Mouse (Mus musculus) neural tube, embryonic 14.5 days (tissue): ENCODE results near the gene Ampd3. TPM values are rescaled to one million over a fixed set of nuclear protein-coding genes. Genes with fewer than 3 reads are reported as not detected.

Experiments used
- ATAC-seq: fragments of 200-750 bp; cut with Nextera tagmentation; 2 replicates; pipeline ENCODE4 v1.8.0; 2017; ENCODE audit warnings: low read depth, mild to moderate bottlenecking, moderate TSS enrichment, moderate library complexity
- H3K27ac ChIP-seq: fragments of 300-500 bp; sonication (generic); 2 replicates; pipeline ENCODE4 v1.5.1; 2014; ENCODE audit warnings: low read depth, mild to moderate bottlenecking, control low read depth, low read length, moderate library complexity, mixed read lengths
- H3K27me3 ChIP-seq: fragments of 300-500 bp; sonication (generic); 2 replicates; pipeline ENCODE4 v1.6.1; 2014; ENCODE audit warnings: low read length; ENCODE audit not compliant: control insufficient read depth, insufficient read depth
- H3K36me3 ChIP-seq: fragments of 300-500 bp; sonication (generic); 2 replicates; pipeline ENCODE4 v1.6.1; 2014; ENCODE audit warnings: low read length, mixed read lengths; ENCODE audit not compliant: control insufficient read depth, insufficient read depth
- H3K4me1 ChIP-seq: fragments of 300-500 bp; sonication (generic); 2 replicates; pipeline ENCODE4 v1.6.1; 2014; ENCODE audit warnings: low read length; ENCODE audit not compliant: control insufficient read depth, insufficient read depth
- H3K4me2 ChIP-seq: fragments of 300-500 bp; sonication (generic); 2 replicates; pipeline ENCODE4 v1.6.1; 2014; ENCODE audit warnings: mild to moderate bottlenecking, low read depth, low read length, control low read depth
- H3K4me3 ChIP-seq: fragments of 300-500 bp; sonication (generic); 2 replicates; pipeline ENCODE4 v1.5.1; 2014; ENCODE audit warnings: low read depth, low read length, control low read depth, mixed read lengths
- H3K9ac ChIP-seq: fragments of 300-500 bp; sonication (generic); replicated peaks from 2 replicates; pipeline ENCODE4 v1.6.1; 2014; ENCODE audit warnings: low read depth, mild to moderate bottlenecking, control low read depth, low read length, mixed read lengths
- H3K9me3 ChIP-seq: fragments of 300-500 bp; sonication (generic); 2 replicates; pipeline ENCODE4 v1.6.1; 2016; ENCODE audit warnings: low read length; ENCODE audit not compliant: control insufficient read depth
- WGBS: fragments of 180-500 bp; shearing (Covaris S2); extraction: QIAGEN DNeasy Blood & Tissue Kit; methylation state at CpG from one replicate; pipeline ENCODE4 v1.1.7; 2014; 5-methylcytosine and 5-hydroxymethylcytosine counted together
- polyA plus RNA-seq: library from polyadenylated mRNA; unstranded; fragments of >200 nt; fragmentation: Nextera tagmentation; extraction: Ambion mirVana; gene quantifications from 2 replicates; pipeline ENCODE4 v1.2.1, GENCODE M21; 2014

Gene Ampd3
- 9.1 and 10.9 TPM in 2 replicates for polyA plus RNA-seq

GRCm38 (mm10) chr7:110768001-110768400 is at the start of gene Ampd3:
Gene Ampd3, plus strand, starts transcription at chr7:110768206.
- 0 out of 2 replicates have a peak, but pooled peaks have one; percentile 7 for ATAC-seq
- Histone ChIP-seq H3K27ac (0 out of 2 replicates have a peak within 1 kb of the TSS, but pooled peaks have one; percentile 28), H3K4me3 (peak within 1 kb of the TSS; percentile 51), H3K9ac (peak within 1 kb of the TSS; percentile 77), H3K4me2 (peak within 1 kb of the TSS; percentile 94), H3K36me3 (no peaks in the 10 kb centered on the region), H3K9me3 (no peaks in the 10 kb centered on the region), H3K27me3 (0 out of 2 replicates have a peak, but pooled peaks cover 3% of the 10 kb centered on the region), H3K4me1 (no peaks in the 10 kb centered on the region)
- 29% methylated on average over 16 of the region's 16 CpGs for WGBS

DNA sequence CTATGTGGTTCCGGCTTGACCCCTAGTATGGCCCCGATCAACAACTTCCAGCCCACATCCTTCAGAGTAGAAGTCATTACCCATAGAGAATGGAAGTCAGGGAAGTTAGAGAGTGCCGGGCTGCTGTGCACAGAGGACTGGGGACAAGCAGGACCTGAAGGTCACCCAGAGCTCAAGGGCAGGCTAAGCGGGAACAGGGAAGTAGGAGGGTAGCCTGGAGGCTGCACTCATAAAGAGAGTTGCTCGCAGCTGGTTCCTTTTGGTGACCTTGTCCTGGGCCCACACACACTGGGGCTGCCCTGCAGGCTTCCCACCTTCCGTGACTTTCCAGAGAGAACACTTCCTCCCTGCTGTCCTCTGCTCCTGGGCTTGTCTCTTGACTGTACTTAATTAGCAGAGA is 49.5 kb upstream of the Ampd3 start:
- Histone ChIP-seq H3K27me3 (no peaks in the 10 kb centered on the region), H3K9ac (no peak overlapping the region), H3K4me1 (no peaks in the 10 kb centered on the region), H3K4me3 (no peak overlapping the region), H3K9me3 (no peaks in the 10 kb centered on the region), H3K36me3 (no peaks in the 10 kb centered on the region), H3K27ac (no peak overlapping the region), H3K4me2 (no peak overlapping the region)
- 90% methylated on average over 6 of the region's 6 CpGs for WGBS
- no peak for ATAC-seq

DNA sequence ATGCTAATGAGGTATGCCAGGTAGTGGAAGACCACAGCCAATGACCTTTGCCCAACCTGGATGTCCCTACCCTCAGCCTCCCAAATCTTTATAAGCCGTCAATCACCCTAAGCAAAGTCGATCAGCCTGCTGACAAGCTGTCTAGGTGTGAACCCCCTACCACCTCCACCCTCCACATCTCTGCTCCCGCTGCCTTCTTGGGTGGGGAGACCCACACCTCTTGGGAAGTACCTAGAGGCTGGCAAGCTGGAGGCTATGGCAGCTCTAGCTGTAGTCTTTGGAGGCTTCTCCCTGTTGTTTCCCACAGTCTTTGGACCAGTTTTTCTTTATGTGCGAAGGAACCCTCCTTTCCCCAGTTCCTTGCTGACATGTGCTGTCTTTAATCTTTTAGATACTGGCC is 48.1 kb upstream of the Ampd3 start:
- H3K4me1 ChIP-seq: no peaks in the 10 kb centered on the region
- no peak overlapping the region for H3K4me3 ChIP-seq
- H3K4me2 ChIP-seq: no peak overlapping the region
- H3K27ac ChIP-seq: no peak overlapping the region
- 91% methylated on average over 4 of the region's 4 CpGs for WGBS
- no peak overlapping the region for H3K9ac ChIP-seq
- no peaks in the 10 kb centered on the region for H3K36me3 ChIP-seq
- H3K9me3 ChIP-seq: no peaks in the 10 kb centered on the region
- H3K27me3 ChIP-seq: no peaks in the 10 kb centered on the region
- ATAC-seq: no peak

- Histone ChIP-seq H3K36me3 (no peaks in the 10 kb centered on the region), H3K9me3 (no peaks in the 10 kb centered on the region), H3K27ac (no peak overlapping the region), H3K27me3 (no peaks in the 10 kb centered on the region), H3K9ac (no peak overlapping the region), H3K4me3 (no peak overlapping the region), H3K4me1 (no peaks in the 10 kb centered on the region), H3K4me2 (no peak overlapping the region)
- 91% methylated on average over 4 of the region's 4 CpGs for WGBS
- no peak for ATAC-seq
Observed at GRCm38 (mm10) chr7:110722183-110722582, 45.8 kb upstream of the Ampd3 start.

GRCm38 (mm10) chr7:110727049-110727448 is 41.0 kb upstream of the Ampd3 start:
- H3K9ac ChIP-seq: no peak overlapping the region
- no peak overlapping the region for H3K4me2 ChIP-seq
- no peak overlapping the region for H3K27ac ChIP-seq
- H3K36me3 ChIP-seq: no peaks in the 10 kb centered on the region
- ATAC-seq: peak; percentile 54; the same call in 1 of the 2 replicates
- H3K27me3 ChIP-seq: no peaks in the 10 kb centered on the region
- WGBS: 30% methylated on average over 2 of the region's 2 CpGs
- no peak overlapping the region for H3K4me3 ChIP-seq
- no peaks in the 10 kb centered on the region for H3K9me3 ChIP-seq
- H3K4me1 ChIP-seq: no peaks in the 10 kb centered on the region; the same call in 1 of the 2 replicates

- no peak overlapping the region for H3K9ac ChIP-seq
- WGBS: 58% methylated on average over 3 of the region's 3 CpGs
- no peak for ATAC-seq
- no peaks in the 10 kb centered on the region; the same call in 1 of the 2 replicates for H3K4me1 ChIP-seq
- H3K27ac ChIP-seq: no peak overlapping the region
- no peaks in the 10 kb centered on the region for H3K9me3 ChIP-seq
- H3K27me3 ChIP-seq: no peaks in the 10 kb centered on the region
- H3K4me2 ChIP-seq: no peak overlapping the region
- no peaks in the 10 kb centered on the region for H3K36me3 ChIP-seq
- H3K4me3 ChIP-seq: no peak overlapping the region
Observed at GRCm38 (mm10) chr7:110728876-110729275, 39.1 kb upstream of the Ampd3 start.

GRCm38 (mm10) chr7:110729295-110729694 is 38.7 kb upstream of the Ampd3 start:
- Histone ChIP-seq H3K4me1 (no peaks in the 10 kb centered on the region; the same call in 1 of the 2 replicates), H3K36me3 (no peaks in the 10 kb centered on the region), H3K4me3 (no peak overlapping the region), H3K9ac (no peak overlapping the region), H3K27ac (peak overlapping the region; percentile 46; the same call in 1 of the 2 replicates), H3K9me3 (no peaks in the 10 kb centered on the region), H3K4me2 (no peak overlapping the region), H3K27me3 (no peaks in the 10 kb centered on the region)
- 29% methylated on average over 6 of the region's 6 CpGs for WGBS
- no peak for ATAC-seq

GRCm38 (mm10) chr7:110731091-110731967 is 36.7 kb upstream of the Ampd3 start:
- Histone ChIP-seq H3K9ac (no peak overlapping the region), H3K4me2 (no peak overlapping the region), H3K4me3 (no peak overlapping the region), H3K27ac (no peak overlapping the region), H3K27me3 (no peaks in the 10 kb centered on the region), H3K4me1 (no peaks in the 10 kb centered on the region; the same call in 1 of the 2 replicates), H3K36me3 (no peaks in the 10 kb centered on the region), H3K9me3 (no peaks in the 10 kb centered on the region)
- ATAC-seq: no peak
- WGBS: 44% methylated on average over 6 of the region's 6 CpGs

DNA sequence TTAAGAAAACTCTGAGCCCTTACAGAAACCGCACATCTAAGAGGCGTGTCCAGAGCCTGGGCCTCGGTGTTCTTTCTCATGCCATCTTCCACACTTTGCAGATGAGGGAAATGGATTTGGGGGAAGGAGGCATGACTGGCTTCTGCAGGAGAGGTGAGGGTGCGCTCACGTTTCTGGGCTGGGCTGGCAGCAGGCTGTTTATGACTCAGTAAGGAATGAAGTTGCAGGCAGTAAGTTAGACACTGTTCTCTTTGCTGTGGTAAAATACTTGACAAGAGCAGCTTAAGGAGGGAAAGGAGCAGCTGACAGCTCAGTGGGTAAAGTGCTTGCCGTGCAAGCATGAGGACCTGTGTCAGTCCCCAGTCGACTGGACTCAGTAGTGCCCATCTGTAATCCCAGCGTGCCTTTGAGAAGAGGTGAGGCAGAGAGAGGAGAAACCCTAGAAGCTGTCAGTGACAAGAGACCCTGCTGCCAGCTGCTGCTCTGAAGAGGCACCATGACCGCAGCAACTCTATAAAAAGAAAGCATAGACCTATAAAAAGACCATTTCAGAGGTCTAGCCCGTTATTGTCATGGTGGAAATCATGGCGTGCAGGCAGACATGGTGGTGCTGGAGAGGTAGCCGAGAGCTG is 35.9 kb upstream of the Ampd3 start:
- no peak overlapping the region for H3K4me2 ChIP-seq
- H3K27me3 ChIP-seq: no peaks in the 10 kb centered on the region
- H3K9me3 ChIP-seq: no peaks in the 10 kb centered on the region
- H3K36me3 ChIP-seq: no peaks in the 10 kb centered on the region
- H3K4me1 ChIP-seq: no peaks in the 10 kb centered on the region; the same call in 1 of the 2 replicates
- H3K9ac ChIP-seq: no peak overlapping the region
- no peak for ATAC-seq
- 81% methylated on average over 12 of the region's 12 CpGs for WGBS
- no peak overlapping the region for H3K4me3 ChIP-seq
- no peak overlapping the region for H3K27ac ChIP-seq
